Mouse (Mus musculus): ENCODE data around the gene Gm20458.

GRCm38 (mm10) chr2:164448140-164448539, 12.6 kb upstream of the Gm20458 start:
- TF ChIP-seq CTCF (IDR thresholded peaks at IDR 0.05; ENCODE audit: low read depth, low read length) = no peak
- no peak for TF ChIP-seq POLR2A (IDR thresholded peaks at IDR 0.05; ENCODE audit: borderline replicate concordance, low read depth, low read length)
